Mouse (Mus musculus): ENCODE results near the gene Samd14. TPM values are rescaled to one million over a fixed set of nuclear protein-coding genes. Genes with fewer than 3 reads are reported as not detected.
A peak's percentile ranks its signal among the peaks of the same experiment; 100 is the strongest.

Gene Samd14
- polyA plus RNA-seq, 1 experiment: 14.4 TPM

GRCm38 (mm10) chr11:95026090-95026542, 16.4 kb downstream of the Samd14 start:
- no peak overlapping the region for H3K4me3 ChIP-seq
- no peaks in the 10 kb centered on the region for H3K79me2 ChIP-seq (ENCODE audit: control insufficient read depth, insufficient read depth)
- H3K4me2 ChIP-seq (ENCODE audit: low read depth): no peak overlapping the region
- no peaks in the 10 kb centered on the region for H3K27me3 ChIP-seq (ENCODE audit: control insufficient read depth, insufficient read depth, insufficient read length)
- TF ChIP-seq MYOD1 (IDR thresholded peaks at IDR 0.05; ENCODE audit: control insufficient read depth in 1 of 3, insufficient read length in 2 of 3, low read depth in 2 of 3) (no peak), MYOG (IDR thresholded peaks at IDR 0.05; ENCODE audit: control insufficient read depth in 1 of 3, insufficient read depth in 1 of 3, insufficient read length in 2 of 3, low read depth in 2 of 3) (no peak), USF1 (IDR thresholded peaks at IDR 0.05; ENCODE audit: low read depth) (no peak), MAX (IDR thresholded peaks at IDR 0.05; ENCODE audit: low read depth) (no peak), REST (IDR thresholded peaks at IDR 0.05; ENCODE audit: insufficient read depth, insufficient read length) (no peak), SRF (IDR thresholded peaks at IDR 0.05; ENCODE audit: control insufficient read depth, insufficient read length, low read depth) (no peak), POLR2A (IDR thresholded peaks at IDR 0.05; ENCODE audit: insufficient read length, low read depth) (no peak), POLR2AphosphoS2 (IDR thresholded peaks at IDR 0.05; ENCODE audit: insufficient read length, low read depth) (no peak)
- H3K36me3 ChIP-seq (ENCODE audit: control insufficient read depth, insufficient read depth): no peaks in the 10 kb centered on the region
- no peak overlapping the region for H3ac ChIP-seq (ENCODE audit: control insufficient read depth, insufficient read length)

- Histone ChIP-seq H3K79me2 (ENCODE audit: control insufficient read depth, insufficient read depth) (no peaks in the 10 kb centered on the region), H3K27me3 (ENCODE audit: control insufficient read depth, insufficient read depth, insufficient read length) (no peaks in the 10 kb centered on the region), H3K4me2 (ENCODE audit: low read depth) (no peak overlapping the region), H3K36me3 (ENCODE audit: control insufficient read depth, insufficient read depth) (no peaks in the 10 kb centered on the region), H3ac (ENCODE audit: control insufficient read depth, insufficient read length) (no peak overlapping the region), H3K4me3 (no peak overlapping the region)
- TF ChIP-seq CEBPB (IDR thresholded peaks at IDR 0.05; ENCODE audit: insufficient read depth, poor library complexity, severe bottlenecking) (no peak), POLR2AphosphoS2 (IDR thresholded peaks at IDR 0.05; ENCODE audit: insufficient read length, low read depth) (peak; percentile 61)
These were observed 17.2 kb downstream of the Samd14 start for GRCm38 (mm10) chr11:95026849-95027248.

- no peak overlapping the region for H3K4me3 ChIP-seq
- no peak overlapping the region for H3ac ChIP-seq (ENCODE audit: control insufficient read depth, insufficient read length)
- H3K36me3 ChIP-seq (ENCODE audit: control insufficient read depth, insufficient read depth): no peaks in the 10 kb centered on the region
- no peak for TF ChIP-seq TCF3 (IDR thresholded peaks at IDR 0.05; ENCODE audit: insufficient read length, low read depth)
- TF ChIP-seq E2F4 (IDR thresholded peaks at IDR 0.05; ENCODE audit: insufficient read depth): no peak
- no peak for TF ChIP-seq MYOD1 (IDR thresholded peaks at IDR 0.05; ENCODE audit: control insufficient read depth in 1 of 3, insufficient read length in 2 of 3, low read depth in 2 of 3)
- no peak for TF ChIP-seq MAX (IDR thresholded peaks at IDR 0.05; ENCODE audit: low read depth)
- no peak for TF ChIP-seq MYOG (IDR thresholded peaks at IDR 0.05; ENCODE audit: control insufficient read depth in 1 of 3, insufficient read depth in 1 of 3, insufficient read length in 2 of 3, low read depth in 2 of 3)
- TF ChIP-seq CEBPB (IDR thresholded peaks at IDR 0.05; ENCODE audit: insufficient read depth, poor library complexity, severe bottlenecking): no peak
- H3K27me3 ChIP-seq (ENCODE audit: control insufficient read depth, insufficient read depth, insufficient read length): no peaks in the 10 kb centered on the region
- no peaks in the 10 kb centered on the region for H3K79me2 ChIP-seq (ENCODE audit: control insufficient read depth, insufficient read depth)
- no peak overlapping the region for H3K4me2 ChIP-seq (ENCODE audit: low read depth)
These were observed 18.3 kb downstream of the Samd14 start for GRCm38 (mm10) chr11:95027850-95028470.

- no peaks in the 10 kb centered on the region for H3K79me2 ChIP-seq (ENCODE audit: control insufficient read depth, insufficient read depth)
These were observed 23.3 kb downstream of the Samd14 start for GRCm38 (mm10) chr11:95032945-95033344.

GRCm38 (mm10) chr11:95033617-95034016, 23.9 kb downstream of the Samd14 start:
- H3K36me3 ChIP-seq (ENCODE audit: control insufficient read depth, insufficient read depth): no peaks in the 10 kb centered on the region
- H3K27me3 ChIP-seq (ENCODE audit: control insufficient read depth, insufficient read depth, insufficient read length): no peaks in the 10 kb centered on the region
- H3K79me2 ChIP-seq (ENCODE audit: control insufficient read depth, insufficient read depth): no peaks in the 10 kb centered on the region
- TF ChIP-seq MAX (IDR thresholded peaks at IDR 0.05; ENCODE audit: low read depth): no peak
- no peak for TF ChIP-seq USF1 (IDR thresholded peaks at IDR 0.05; ENCODE audit: low read depth)
- no peak for TF ChIP-seq POLR2AphosphoS2 (IDR thresholded peaks at IDR 0.05; ENCODE audit: insufficient read length, low read depth)
- no peak for TF ChIP-seq POLR2A (IDR thresholded peaks at IDR 0.05; ENCODE audit: insufficient read length, low read depth)
- no peak for TF ChIP-seq MYOD1 (IDR thresholded peaks at IDR 0.05; ENCODE audit: control insufficient read depth in 1 of 3, insufficient read length in 2 of 3, low read depth in 2 of 3)
- no peak for TF ChIP-seq SRF (IDR thresholded peaks at IDR 0.05; ENCODE audit: control insufficient read depth, insufficient read length, low read depth)
- no peak for TF ChIP-seq REST (IDR thresholded peaks at IDR 0.05; ENCODE audit: insufficient read depth, insufficient read length)
- no peak for TF ChIP-seq TCF3 (IDR thresholded peaks at IDR 0.05; ENCODE audit: insufficient read length, low read depth)
- TF ChIP-seq CEBPB (IDR thresholded peaks at IDR 0.05; ENCODE audit: insufficient read depth, poor library complexity, severe bottlenecking): no peak
- TF ChIP-seq E2F4 (IDR thresholded peaks at IDR 0.05; ENCODE audit: insufficient read depth): no peak
- no peak for TF ChIP-seq TCF12 (IDR thresholded peaks at IDR 0.05; ENCODE audit: insufficient read depth, poor library complexity, severe bottlenecking)
- no peak for TF ChIP-seq MYOG (IDR thresholded peaks at IDR 0.05; ENCODE audit: control insufficient read depth in 1 of 3, insufficient read depth in 1 of 3, insufficient read length in 2 of 3, low read depth in 2 of 3)
- H3K4me3 ChIP-seq: no peak overlapping the region
- no peak overlapping the region for H3ac ChIP-seq (ENCODE audit: control insufficient read depth, insufficient read length)
- H3K4me2 ChIP-seq (ENCODE audit: low read depth): no peak overlapping the region

More at GRCm38 (mm10) chr11:95032945-95033344, 23.3 kb downstream of the Samd14 start:
- Histone ChIP-seq H3K36me3 (ENCODE audit: control insufficient read depth, insufficient read depth) (no peaks in the 10 kb centered on the region), H3K4me2 (ENCODE audit: low read depth) (no peak overlapping the region), H3K27me3 (ENCODE audit: control insufficient read depth, insufficient read depth, insufficient read length) (no peaks in the 10 kb centered on the region), H3K4me3 (no peak overlapping the region), H3ac (ENCODE audit: control insufficient read depth, insufficient read length) (no peak overlapping the region)
- TF ChIP-seq MYOD1 (IDR thresholded peaks at IDR 0.05; ENCODE audit: control insufficient read depth in 1 of 3, insufficient read length in 2 of 3, low read depth in 2 of 3): no peak
- no peak for TF ChIP-seq MYOG (IDR thresholded peaks at IDR 0.05; ENCODE audit: control insufficient read depth in 1 of 3, insufficient read depth in 1 of 3, insufficient read length in 2 of 3, low read depth in 2 of 3)
- no peak for TF ChIP-seq POLR2AphosphoS2 (IDR thresholded peaks at IDR 0.05; ENCODE audit: insufficient read length, low read depth)
- no peak for TF ChIP-seq SRF (IDR thresholded peaks at IDR 0.05; ENCODE audit: control insufficient read depth, insufficient read length, low read depth)
- no peak for TF ChIP-seq TCF12 (IDR thresholded peaks at IDR 0.05; ENCODE audit: insufficient read depth, poor library complexity, severe bottlenecking)
- TF ChIP-seq MAX (IDR thresholded peaks at IDR 0.05; ENCODE audit: low read depth): no peak
- no peak for TF ChIP-seq TCF3 (IDR thresholded peaks at IDR 0.05; ENCODE audit: insufficient read length, low read depth)
- TF ChIP-seq POLR2A (IDR thresholded peaks at IDR 0.05; ENCODE audit: insufficient read length, low read depth): no peak
- no peak for TF ChIP-seq USF1 (IDR thresholded peaks at IDR 0.05; ENCODE audit: low read depth)
- no peak for TF ChIP-seq CEBPB (IDR thresholded peaks at IDR 0.05; ENCODE audit: insufficient read depth, poor library complexity, severe bottlenecking)
- no peak for TF ChIP-seq E2F4 (IDR thresholded peaks at IDR 0.05; ENCODE audit: insufficient read depth)

All from myocyte (in vitro differentiated cells).